Mouse (Mus musculus): ENCODE measurements around the gene Dmrtb1. TPM values are rescaled to one million over a fixed set of nuclear protein-coding genes. Genes with fewer than 3 reads are reported as not detected.

Dmrtb1 gene
- total RNA-seq, 1 experiment = 1.7 TPM

DNA sequence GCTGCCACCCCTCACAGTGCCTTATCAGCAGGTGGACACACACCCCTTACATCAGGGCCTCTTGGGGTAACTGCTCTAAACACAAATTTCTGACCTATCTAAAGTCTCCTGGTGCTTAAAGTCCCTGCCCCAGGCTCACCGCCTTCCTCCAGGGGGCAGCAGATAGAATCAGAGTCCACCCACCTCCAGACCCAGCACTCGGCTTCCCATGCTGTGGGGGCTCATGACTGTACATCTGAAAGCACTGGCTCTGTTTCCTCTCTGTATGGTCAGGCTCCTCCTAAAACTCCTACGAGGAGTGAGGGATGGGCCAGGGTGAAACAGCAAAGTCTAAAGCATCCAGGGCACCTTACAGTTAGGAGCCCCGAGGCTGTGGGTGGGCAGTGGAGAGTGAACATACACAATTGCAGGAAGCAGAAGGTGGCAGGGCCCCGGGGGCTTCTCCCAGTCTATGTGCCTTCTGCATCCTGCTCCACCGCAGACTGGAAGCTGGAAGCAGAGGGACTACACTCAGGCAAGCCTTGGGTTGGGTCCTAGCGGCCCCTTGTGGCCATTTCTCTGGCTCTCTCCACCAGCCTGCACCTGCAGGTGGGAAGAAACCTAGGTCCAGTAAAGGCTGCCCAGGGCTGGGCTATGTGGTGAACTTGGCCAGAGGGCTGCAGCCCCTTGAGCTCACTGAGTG, 31.3 kb downstream of the Dmrtb1 start:
- H3K36me3 ChIP-seq (ENCODE audit: control insufficient read depth, insufficient read depth, low read length, poor library complexity, severe bottlenecking) = no peaks in the 10 kb centered on the region
- H3K27ac ChIP-seq (ENCODE audit: insufficient read depth, low read depth, low read length, poor library complexity, severe bottlenecking) = no peak overlapping the region
- in situ Hi-C loops (cut with MboI; ENCODE audit: low sequenced_read_pairs in 2 of 2, unreplicated experiment in 2 of 2) = no loop called here
- TF ChIP-seq HCFC1 (IDR thresholded peaks at IDR 0.05; ENCODE audit: borderline replicate concordance, insufficient read depth, low read length) (no peak), ZC3H11A (IDR thresholded peaks at IDR 0.05; ENCODE audit: borderline replicate concordance, low read depth, low read length) (peak; percentile 44)
- H3K4me3 ChIP-seq (ENCODE audit: insufficient read depth in 1 of 2, low read depth in 1 of 2, low read length in 2 of 2, poor library complexity in 1 of 2, severe bottlenecking in 1 of 2) = no peak overlapping the region; a peak in 1 of 4 replicates
- peak; percentile 60 for DNase-seq (ENCODE audit: low read depth, low spot score)
- peaks cover 0 to 7% of the 10 kb centered on the region in 2 experiments; a peak in 1 of 4 replicates for H3K4me1 ChIP-seq (ENCODE audit: control insufficient read depth in 2 of 2, insufficient read depth in 2 of 2, low read length in 2 of 2, poor library complexity in 1 of 2)
- H3K9me3 ChIP-seq (ENCODE audit: control insufficient read depth, insufficient read depth, low read depth, low read length) = no peaks in the 10 kb centered on the region
- no peak overlapping the region for H3K9ac ChIP-seq (ENCODE audit: insufficient read depth, low read depth, low read length, poor library complexity, severe bottlenecking)

DNA sequence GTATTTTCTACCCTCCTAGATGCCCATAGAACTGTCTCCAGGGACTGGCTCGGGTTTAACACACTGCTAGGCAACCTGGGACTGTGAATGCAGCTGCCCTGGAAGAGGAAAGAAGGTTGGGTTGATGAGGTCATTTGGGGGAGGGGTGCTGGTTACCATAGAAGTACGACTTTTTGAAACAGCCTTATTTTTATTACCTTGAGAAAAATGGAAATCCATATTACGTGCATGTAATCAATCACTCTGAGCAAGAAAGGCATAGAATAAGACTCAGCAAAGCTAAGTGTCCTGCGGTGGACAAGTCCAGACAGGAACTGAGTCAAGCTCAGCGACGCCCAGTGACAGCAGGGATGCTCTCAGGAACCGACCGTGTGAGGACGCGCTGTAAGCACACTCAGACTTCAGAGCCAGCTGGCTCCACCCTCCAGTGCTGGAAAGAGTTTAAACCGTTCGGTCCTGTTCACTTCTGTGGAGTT, 33.0 kb downstream of the Dmrtb1 start:
- TF ChIP-seq ZC3H11A (IDR thresholded peaks at IDR 0.05; ENCODE audit: borderline replicate concordance, low read depth, low read length) = no peak
- TF ChIP-seq ZNF384 (IDR thresholded peaks at IDR 0.05; ENCODE audit: low read depth, low read length) = no peak
- no peak for TF ChIP-seq MAFK (IDR thresholded peaks at IDR 0.05; ENCODE audit: insufficient read depth, low read depth, low read length)
- TF ChIP-seq CHD2 (IDR thresholded peaks at IDR 0.05; ENCODE audit: low read depth, low read length) = no peak
- no peak for TF ChIP-seq HCFC1 (IDR thresholded peaks at IDR 0.05; ENCODE audit: borderline replicate concordance, insufficient read depth, low read length)
- Histone ChIP-seq H3K9me3 (ENCODE audit: control insufficient read depth, insufficient read depth, low read depth, low read length) (no peaks in the 10 kb centered on the region), H3K4me3 (ENCODE audit: insufficient read depth in 1 of 2, low read depth in 1 of 2, low read length in 2 of 2, poor library complexity in 1 of 2, severe bottlenecking in 1 of 2) (no peak overlapping the region), H3K27ac (ENCODE audit: insufficient read depth, low read depth, low read length, poor library complexity, severe bottlenecking) (no peak overlapping the region), H3K36me3 (ENCODE audit: control insufficient read depth, insufficient read depth, low read length, poor library complexity, severe bottlenecking) (no peaks in the 10 kb centered on the region), H3K9ac (ENCODE audit: insufficient read depth, low read depth, low read length, poor library complexity, severe bottlenecking) (no peak overlapping the region), H3K4me1 (ENCODE audit: control insufficient read depth in 2 of 2, insufficient read depth in 2 of 2, low read length in 2 of 2, poor library complexity in 1 of 2) (peaks cover 0 to 7% of the 10 kb centered on the region in 2 experiments; a peak in 1 of 4 replicates)
- peak; percentile 21 for DNase-seq (ENCODE audit: low read depth, low spot score)
- in situ Hi-C loops (cut with MboI; ENCODE audit: low sequenced_read_pairs in 2 of 2, unreplicated experiment in 2 of 2) = no loop called here

DNA sequence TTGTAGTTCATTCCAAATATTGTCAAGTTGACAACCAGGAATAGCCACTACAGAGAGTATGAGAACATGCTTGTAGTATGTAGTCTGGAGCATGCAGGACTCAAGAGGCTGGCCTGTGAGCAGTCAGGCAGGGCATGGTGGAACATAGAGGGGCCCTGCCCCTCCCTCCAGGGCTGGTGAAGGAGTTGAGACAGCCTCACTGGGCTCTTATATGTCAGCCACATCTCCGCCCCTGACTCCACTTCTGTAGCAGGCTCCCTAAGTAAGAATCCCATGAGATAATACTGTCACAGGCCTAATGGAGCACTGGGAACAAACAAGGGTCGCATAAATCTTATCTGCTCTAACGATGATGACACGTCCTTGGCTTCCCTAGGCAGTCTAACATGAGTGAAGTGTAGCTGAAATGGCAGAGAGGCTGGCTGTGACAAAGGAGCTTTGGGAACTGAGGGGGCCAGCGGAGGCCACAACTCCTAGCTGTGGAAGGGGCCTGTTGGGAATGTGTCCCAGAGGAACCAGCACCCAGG, 35.0 kb downstream of the Dmrtb1 start:
- TF ChIP-seq HCFC1 (IDR thresholded peaks at IDR 0.05; ENCODE audit: borderline replicate concordance, insufficient read depth, low read length) (no peak), MAFK (IDR thresholded peaks at IDR 0.05; ENCODE audit: insufficient read depth, low read depth, low read length) (no peak), ZNF384 (IDR thresholded peaks at IDR 0.05; ENCODE audit: low read depth, low read length) (no peak), CHD2 (IDR thresholded peaks at IDR 0.05; ENCODE audit: low read depth, low read length) (no peak), ZC3H11A (IDR thresholded peaks at IDR 0.05; ENCODE audit: borderline replicate concordance, low read depth, low read length) (no peak)
- no peak for DNase-seq (ENCODE audit: low read depth, low spot score)
- Histone ChIP-seq H3K9ac (ENCODE audit: insufficient read depth, low read depth, low read length, poor library complexity, severe bottlenecking) (no peak overlapping the region), H3K36me3 (ENCODE audit: control insufficient read depth, insufficient read depth, low read length, poor library complexity, severe bottlenecking) (no peaks in the 10 kb centered on the region), H3K4me1 (ENCODE audit: control insufficient read depth in 2 of 2, insufficient read depth in 2 of 2, low read length in 2 of 2, poor library complexity in 1 of 2) (peaks cover 0 to 7% of the 10 kb centered on the region in 2 experiments; a peak in 1 of 4 replicates), H3K4me3 (ENCODE audit: insufficient read depth in 1 of 2, low read depth in 1 of 2, low read length in 2 of 2, poor library complexity in 1 of 2, severe bottlenecking in 1 of 2) (no peak overlapping the region), H3K27ac (ENCODE audit: insufficient read depth, low read depth, low read length, poor library complexity, severe bottlenecking) (no peak overlapping the region), H3K9me3 (ENCODE audit: control insufficient read depth, insufficient read depth, low read depth, low read length) (no peaks in the 10 kb centered on the region)
- in situ Hi-C loops (cut with MboI; ENCODE audit: low sequenced_read_pairs in 2 of 2, unreplicated experiment in 2 of 2) = no loop called here

DNA sequence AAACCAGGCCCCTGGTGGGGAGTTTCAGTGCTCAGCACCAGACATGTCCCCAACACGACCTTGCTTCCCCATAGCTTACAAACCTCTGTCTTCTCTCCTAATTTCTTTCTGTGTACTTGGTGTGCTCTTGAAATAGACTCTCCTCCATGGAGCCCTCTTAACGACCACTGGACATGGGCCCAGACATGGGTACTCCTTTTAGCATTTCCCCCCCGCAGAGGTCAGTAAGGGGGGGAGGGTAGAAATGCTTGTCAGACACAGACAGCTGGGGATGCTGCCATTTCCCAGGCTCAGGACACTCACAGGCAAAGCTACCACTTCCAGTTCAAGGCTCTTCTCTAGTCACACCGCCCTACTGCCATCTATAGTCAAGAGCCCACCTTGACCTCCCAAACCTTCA, 42.4 kb downstream of the Dmrtb1 start:
- no peaks in the 10 kb centered on the region for H3K36me3 ChIP-seq (ENCODE audit: control insufficient read depth, insufficient read depth, low read length, poor library complexity, severe bottlenecking)
- TF ChIP-seq MAFK (IDR thresholded peaks at IDR 0.05; ENCODE audit: insufficient read depth, low read depth, low read length) = no peak
- no peak for TF ChIP-seq ZC3H11A (IDR thresholded peaks at IDR 0.05; ENCODE audit: borderline replicate concordance, low read depth, low read length)
- no peak for TF ChIP-seq CHD2 (IDR thresholded peaks at IDR 0.05; ENCODE audit: low read depth, low read length)
- no peak for TF ChIP-seq ZNF384 (IDR thresholded peaks at IDR 0.05; ENCODE audit: low read depth, low read length)
- no peak for TF ChIP-seq HCFC1 (IDR thresholded peaks at IDR 0.05; ENCODE audit: borderline replicate concordance, insufficient read depth, low read length)
- no peaks in the 10 kb centered on the region for H3K9me3 ChIP-seq (ENCODE audit: control insufficient read depth, insufficient read depth, low read depth, low read length)
- no peak for DNase-seq (ENCODE audit: low read depth, low spot score)
- H3K4me3 ChIP-seq (ENCODE audit: insufficient read depth in 1 of 2, low read depth in 1 of 2, low read length in 2 of 2, poor library complexity in 1 of 2, severe bottlenecking in 1 of 2) = no peak overlapping the region
- H3K4me1 ChIP-seq (ENCODE audit: control insufficient read depth in 2 of 2, insufficient read depth in 2 of 2, low read length in 2 of 2, poor library complexity in 1 of 2) = 0 out of 4 replicates have a peak, but pooled peaks cover 0 to 2% of the 10 kb centered on the region in 2 experiments
- H3K27ac ChIP-seq (ENCODE audit: insufficient read depth, low read depth, low read length, poor library complexity, severe bottlenecking) = no peak overlapping the region
- in situ Hi-C loops (cut with MboI; ENCODE audit: low sequenced_read_pairs in 2 of 2, unreplicated experiment in 2 of 2) = no loop called here
- H3K9ac ChIP-seq (ENCODE audit: insufficient read depth, low read depth, low read length, poor library complexity, severe bottlenecking) = no peak overlapping the region

Measured in ES-E14 (cell line).